Mouse (Mus musculus) hindbrain, embryonic 14.5 days (tissue): ENCODE results near the gene Vmn2r30. TPM values are rescaled to one million over a fixed set of nuclear protein-coding genes. Genes with fewer than 3 reads are reported as not detected.
A peak's percentile ranks its signal among the peaks of the same experiment; 100 is the strongest.
"Not testable (repeated sequence)": the region's sequence is repeated elsewhere in the genome, so short reads cannot be mapped to it uniquely, and the experiment has no call there.

Experiments
- ATAC-seq: fragments of 200-750 bp; cut with Nextera tagmentation; 2 replicates; pipeline ENCODE4 v1.8.0; 2017; ENCODE audit warnings: moderate number of reproducible peaks, mild to moderate bottlenecking, moderate TSS enrichment, moderate library complexity; ENCODE audit not compliant: low FRiP score
- DNase-seq: peaks from one replicate; pipeline ENCODE4 v3.0.0-alpha.2; 2015; ENCODE audit warnings: low spot score
- H3K27ac ChIP-seq: fragments of 300-500 bp; sonication (generic); 2 replicates; pipeline ENCODE4 v1.5.1; 2014; ENCODE audit warnings: mild to moderate bottlenecking, moderate library complexity
- H3K27me3 ChIP-seq: fragments of 300-500 bp; sonication (generic); 2 replicates; pipeline ENCODE4 v1.6.1; 2014; ENCODE audit warnings: mild to moderate bottlenecking, low read length, mixed read lengths; ENCODE audit not compliant: control insufficient read depth, insufficient read depth
- H3K36me3 ChIP-seq: fragments of 300-500 bp; sonication (generic); replicated peaks from 2 replicates; pipeline ENCODE4 v1.6.1; 2014; ENCODE audit not compliant: control insufficient read depth, insufficient read depth
- H3K4me1 ChIP-seq: fragments of 300-500 bp; sonication (generic); replicated peaks from 2 replicates; pipeline ENCODE4 v1.6.1; 2014; ENCODE audit warnings: antibody characterized with exemption, low read length, mixed read lengths; ENCODE audit not compliant: control insufficient read depth, insufficient read depth
- H3K4me2 ChIP-seq: fragments of 300-500 bp; sonication (generic); replicated peaks from 2 replicates; pipeline ENCODE4 v1.6.1; 2014; ENCODE audit warnings: mild to moderate bottlenecking, moderate library complexity
- H3K4me3 ChIP-seq: fragments of 300-500 bp; sonication (generic); replicated peaks from 2 replicates; pipeline ENCODE4 v1.5.1; 2014; ENCODE audit warnings: mild to moderate bottlenecking, low read length
- H3K9ac ChIP-seq: fragments of 300-500 bp; sonication (generic); 2 replicates; pipeline ENCODE4 v1.6.1; 2014
- H3K9me3 ChIP-seq: fragments of 300-500 bp; sonication (generic); 2 replicates; pipeline ENCODE4 v1.6.1; 2016; ENCODE audit warnings: low read length; ENCODE audit not compliant: control insufficient read depth
- WGBS: fragments of 180-500 bp; shearing (Covaris S2); extraction: QIAGEN DNeasy Blood & Tissue Kit; methylation state at CpG from one replicate; pipeline ENCODE4 v1.1.7; 2014; 5-methylcytosine and 5-hydroxymethylcytosine counted together
- microRNA-seq: library from miRNA; unstranded; fragments of <30 nt; microRNA quantifications from one replicate; pipeline ENCODE4, GENCODE M21; 2016
- polyA plus RNA-seq: library from polyadenylated mRNA; unstranded; fragments of >200 nt; fragmentation: Nextera tagmentation; extraction: Ambion mirVana; gene quantifications from 2 replicates; pipeline ENCODE4 v1.2.1, GENCODE M21; 2014

Vmn2r30 gene
- polyA plus RNA-seq: not detected in 2 replicates

DNA sequence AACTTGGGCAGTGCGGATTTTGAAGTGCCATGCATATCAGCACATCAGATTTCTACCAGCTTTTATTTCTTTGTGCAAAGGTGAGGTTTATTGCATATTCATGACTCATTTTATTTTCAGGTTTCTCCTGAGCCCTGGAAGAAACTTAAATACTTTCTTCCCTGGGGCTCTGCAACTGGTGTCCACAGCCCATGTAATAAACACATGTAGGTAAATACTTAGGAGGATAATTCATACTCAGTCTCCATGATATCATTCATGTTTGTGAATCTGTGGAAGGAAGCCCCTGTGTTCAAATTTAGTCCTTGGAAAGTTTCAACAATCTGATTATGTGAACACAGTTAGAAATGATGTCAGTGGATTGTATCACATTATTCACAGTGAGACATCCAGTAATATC is at the start of gene Vmn2r30:
TSS of gene Vmn2r30 (minus strand) at position 101 of the 400 bp plus-strand sequence.
- not testable (repeated sequence) for H3K9me3 ChIP-seq, DNase-seq
- no CpG with 5 or more reads among the region's 1 CpGs for WGBS

DNA sequence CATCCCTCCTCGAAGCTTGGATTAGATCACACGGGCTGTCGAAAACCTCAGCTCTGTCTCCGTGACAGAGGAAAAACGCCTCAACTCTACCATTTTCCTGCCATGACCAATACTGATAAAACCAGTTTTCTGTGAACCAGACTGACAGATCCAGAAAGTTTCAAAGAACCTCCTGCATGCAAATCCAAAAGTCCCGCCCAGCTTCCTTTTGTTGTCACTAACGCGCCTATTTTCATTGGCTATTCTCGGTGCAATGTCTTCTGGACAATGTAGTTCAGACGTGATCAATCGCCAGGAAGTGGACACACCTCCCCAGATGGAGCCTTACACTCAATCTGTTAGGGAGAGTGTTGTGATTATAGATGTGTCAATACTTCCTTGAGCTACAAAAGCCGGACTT is 37.0 kb upstream of the Vmn2r30 start, which contains the start of gene Gm45783:
TSS of gene Gm45783 (minus strand) at position 143 of the 400 bp plus-strand sequence.
- WGBS: 59% methylated on average over 12 of the region's 12 CpGs
- not testable (repeated sequence) for H3K4me3 ChIP-seq, H3K4me1 ChIP-seq, DNase-seq, H3K4me2 ChIP-seq, H3K9ac ChIP-seq, H3K27me3 ChIP-seq, H3K36me3 ChIP-seq, H3K9me3 ChIP-seq, H3K27ac ChIP-seq, ATAC-seq

More for the DNA sequence above, at the start of gene Vmn2r30:
- H3K4me2 ChIP-seq, H3K9ac ChIP-seq, H3K36me3 ChIP-seq, H3K27ac ChIP-seq, H3K4me3 ChIP-seq, H3K4me1 ChIP-seq, H3K27me3 ChIP-seq, ATAC-seq: not testable (repeated sequence)

DNA sequence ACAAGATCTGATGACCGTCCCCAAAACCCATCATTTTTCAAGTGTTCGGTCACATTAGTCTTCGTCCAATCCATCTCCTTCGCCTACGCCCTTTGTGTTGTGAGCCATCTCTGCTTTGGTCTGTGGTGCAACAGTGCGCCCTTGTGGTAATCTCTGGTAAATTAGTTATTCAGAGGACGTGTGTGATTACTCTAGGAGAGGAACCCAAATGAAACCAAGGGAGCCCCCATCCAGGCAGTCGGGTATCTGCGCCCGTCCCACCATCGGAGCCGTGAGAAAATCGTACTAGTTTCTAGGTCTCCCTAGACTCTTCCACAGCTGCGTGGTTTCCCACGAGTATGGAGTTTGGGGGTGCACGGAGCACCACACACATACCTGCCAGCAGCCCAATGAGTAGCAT is 41.8 kb downstream of the Vmn2r30 start:
- peaks cover 56% of the 10 kb centered on the region for H3K36me3 ChIP-seq

DNA sequence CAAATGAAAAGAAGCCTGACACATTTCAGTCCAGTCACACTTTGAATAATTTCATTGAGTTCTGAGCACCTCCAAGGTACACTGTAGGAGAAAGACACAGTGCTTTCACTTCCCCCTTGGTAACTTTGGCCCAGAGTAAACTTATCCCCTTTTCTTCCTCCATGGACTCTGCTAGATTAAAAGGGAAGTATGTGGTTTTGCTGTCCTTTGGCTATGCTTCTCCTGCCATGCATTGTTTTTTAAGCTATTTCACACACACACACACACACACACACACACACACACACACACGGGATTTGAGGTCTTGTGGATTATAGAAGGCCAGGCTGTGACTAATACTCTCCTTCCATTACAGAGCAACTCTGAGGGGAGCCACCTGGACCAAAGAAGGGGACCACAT is 56.0 kb downstream of the Vmn2r30 start:
- no peaks in the 10 kb centered on the region for H3K9me3 ChIP-seq
- DNase-seq (no peak), ATAC-seq (no peak)
- no peak overlapping the region for H3K9ac ChIP-seq
- H3K27me3 ChIP-seq: no peaks in the 10 kb centered on the region
- H3K4me2 ChIP-seq: no peak overlapping the region
- H3K27ac ChIP-seq: no peak overlapping the region
- peaks cover 41% of the 10 kb centered on the region for H3K36me3 ChIP-seq
- H3K4me3 ChIP-seq: no peak overlapping the region
- no peaks in the 10 kb centered on the region for H3K4me1 ChIP-seq
- 77% methylated on average over 1 of the region's 1 CpGs for WGBS

More for the DNA sequence above, 41.8 kb downstream of the Vmn2r30 start:
- DNase-seq (peak; percentile 66), ATAC-seq (no peak)
- Histone ChIP-seq H3K27ac (no peak overlapping the region), H3K27me3 (no peaks in the 10 kb centered on the region), H3K9ac (no peak overlapping the region), H3K4me3 (no peak overlapping the region; the same call in 1 of the 2 replicates), H3K9me3 (0 out of 2 replicates have a peak, but pooled peaks cover 4% of the 10 kb centered on the region), H3K4me2 (no peak overlapping the region), H3K4me1 (no peaks in the 10 kb centered on the region)
- WGBS: 77% methylated on average over 16 of the region's 16 CpGs

DNA sequence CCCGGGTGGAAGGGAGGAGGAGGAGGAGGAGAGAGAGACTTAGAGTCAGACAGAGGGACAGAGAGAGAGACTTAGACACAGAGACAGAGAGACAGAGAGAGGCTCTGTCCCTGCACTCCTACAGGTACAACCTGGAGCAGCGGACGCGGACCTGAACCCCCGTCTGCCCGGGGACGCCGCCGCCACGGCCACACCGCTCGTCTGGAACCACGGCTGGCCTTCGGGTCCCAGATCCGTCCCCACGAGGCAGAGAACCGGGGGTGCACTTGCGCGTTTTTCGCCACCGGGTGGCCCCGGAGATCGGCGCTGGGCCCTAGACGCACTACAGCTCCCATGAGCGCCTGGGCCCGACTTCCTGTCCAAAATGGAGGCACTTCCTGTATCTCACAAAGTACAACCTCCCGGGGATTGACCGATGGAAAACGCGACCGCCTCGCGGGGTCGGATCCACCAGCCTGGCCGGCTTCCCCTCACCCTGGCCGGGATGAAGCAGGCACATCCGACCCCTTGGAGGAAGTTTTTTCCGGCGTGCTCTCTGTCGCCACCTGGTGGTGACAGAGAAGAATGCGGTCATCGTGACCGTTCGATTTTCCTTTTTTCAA is 59.3 kb downstream of the Vmn2r30 start, which contains the start of gene Gm45844:
TSS of gene Gm45844 (minus strand) at position 324 of the 602 bp plus-strand sequence.
- Histone ChIP-seq H3K36me3 (peaks cover 16% of the 10 kb centered on the region), H3K9ac (peak within 1 kb of the TSS; percentile 54), H3K27ac (peak within 1 kb of the TSS; percentile 66), H3K4me3 (peak within 1 kb of the TSS; percentile 36), H3K4me2 (peak within 1 kb of the TSS; percentile 47)
- not testable (repeated sequence) for H3K4me1 ChIP-seq, H3K27me3 ChIP-seq, H3K9me3 ChIP-seq
- ATAC-seq (peak; percentile 99), DNase-seq (peak; percentile 82)
- WGBS: 40% methylated on average over 45 of the region's 45 CpGs

DNA sequence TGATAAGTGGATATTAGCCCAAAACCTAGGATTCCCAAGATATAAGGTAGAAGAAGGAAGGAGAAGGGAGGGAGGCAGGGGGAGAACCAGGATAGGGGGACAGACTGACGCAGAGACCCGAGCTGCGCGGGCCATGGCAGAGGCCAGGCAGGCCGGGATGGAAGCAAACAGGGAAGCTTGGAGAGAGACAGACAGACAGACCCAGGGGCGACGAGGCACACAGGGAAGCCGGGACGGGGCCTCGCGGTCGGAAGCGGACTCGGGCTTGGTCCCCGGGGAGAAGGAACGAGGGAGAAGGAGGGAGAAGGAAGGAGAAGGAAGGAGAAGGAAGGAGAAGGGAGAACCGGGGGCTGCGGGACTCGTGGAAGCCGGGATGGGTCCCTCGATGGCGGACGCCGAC is 59.9 kb downstream of the Vmn2r30 start:
- not testable (repeated sequence) for ATAC-seq, H3K27me3 ChIP-seq, H3K9me3 ChIP-seq, H3K4me1 ChIP-seq, DNase-seq
- H3K4me3 ChIP-seq: peak overlapping the region; percentile 36
- H3K27ac ChIP-seq: peak overlapping the region; percentile 66
- peaks cover 10% of the 10 kb centered on the region for H3K36me3 ChIP-seq
- WGBS: 54% methylated on average over 24 of the region's 24 CpGs
- peak overlapping the region; percentile 47 for H3K4me2 ChIP-seq
- peak overlapping the region; percentile 54 for H3K9ac ChIP-seq

Small RNAs within 50 kb of the gene (microRNA-seq; reads per million reads assigned to microRNA genes)
- gene Mir5620: 1.8 reads per million, percentile 5 among the genes with 10 or more reads in this experiment

Other genes with a start within 250 kb of the Vmn2r30 start
- 20.8 and 24.1 TPM in 2 replicates for gene Zfp954, start 216.1 kb downstream of the Vmn2r30 start, polyA plus RNA-seq
- gene Zfp773, start 200.9 kb downstream of the Vmn2r30 start, polyA plus RNA-seq: 11.9 and 14.2 TPM in 2 replicates
- 3.6 and 3.7 TPM in 2 replicates for gene Zfp418, start 166.3 kb downstream of the Vmn2r30 start, polyA plus RNA-seq
- gene Zfp772, start 127.6 kb downstream of the Vmn2r30 start, polyA plus RNA-seq: 9.1 and 9.8 TPM in 2 replicates
- gene Vmn2r29, start 90.3 kb downstream of the Vmn2r30 start, polyA plus RNA-seq: 2.5 and 3.5 TPM in 2 replicates
- 10.1 and 11.9 TPM in 2 replicates for gene Gm45844, start 59.3 kb downstream of the Vmn2r30 start, polyA plus RNA-seq
- gene Clcn4, start 36.8 kb downstream of the Vmn2r30 start, polyA plus RNA-seq: 172 and 188 TPM in 2 replicates
- gene Gm45783, start 37.0 kb upstream of the Vmn2r30 start, polyA plus RNA-seq: not detected in 2 replicates
- gene Vmn2r31, start 62.1 kb upstream of the Vmn2r30 start, polyA plus RNA-seq: not detected in 2 replicates
- not detected in 2 replicates for gene Vmn2r32, start 142.4 kb upstream of the Vmn2r30 start, polyA plus RNA-seq
- gene Vmn2r33, start 229.2 kb upstream of the Vmn2r30 start, polyA plus RNA-seq: not detected in 2 replicates